Mouse (Mus musculus) cortical plate, adult 2 months (tissue): ENCODE measurements around the gene Lmntd1.

Experiments
- CTCF ChIP-seq: fragments of 200-500 bp; IDR thresholded peaks from 2 replicates; pipeline ENCODE4 v1.5.1; 2011; ENCODE audit warnings: mild to moderate bottlenecking, control low read depth, low read length; ENCODE audit not compliant: insufficient read depth; ENCODE audit errors: extremely low read depth
- POLR2A ChIP-seq: fragments of 200-500 bp; IDR thresholded peaks from 2 replicates; pipeline ENCODE4 v1.6.1; 2011; ENCODE audit warnings: mild to moderate bottlenecking, low read length, control low read depth; ENCODE audit not compliant: insufficient read depth; ENCODE audit errors: extremely low read depth

DNA sequence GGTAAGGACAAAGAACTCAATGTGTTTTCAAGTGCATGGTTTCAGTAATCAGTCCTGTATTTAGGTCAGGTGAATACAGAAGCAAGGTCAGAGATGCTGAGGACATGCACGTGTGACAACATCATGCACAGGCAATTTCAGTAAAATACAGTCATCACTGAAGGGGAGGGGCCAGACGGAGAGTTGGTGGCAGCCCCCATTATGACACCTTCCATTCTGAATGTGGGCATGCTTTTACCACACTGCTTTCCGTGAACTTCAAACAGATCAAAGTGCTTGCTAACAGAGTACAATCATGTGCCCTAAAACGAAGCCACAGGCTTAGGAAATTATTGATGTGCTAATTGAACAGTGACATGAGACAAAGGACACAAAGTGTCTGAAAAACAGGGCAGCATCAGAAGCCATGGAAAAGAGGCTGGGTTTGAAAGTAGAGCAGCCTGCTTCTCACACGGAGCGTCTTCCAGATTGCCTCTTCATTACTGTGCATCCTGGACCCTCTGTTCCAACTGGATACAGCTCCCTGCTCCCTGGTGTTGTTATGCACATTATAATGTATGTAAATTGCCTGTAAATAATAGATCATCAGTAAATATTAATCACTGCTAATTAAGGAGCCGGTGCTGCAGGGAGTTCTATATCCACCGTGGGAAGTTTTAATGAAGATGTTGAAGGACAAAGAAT is 144.7 kb downstream of the Lmntd1 start:
- TF ChIP-seq CTCF, result no peak
- TF ChIP-seq POLR2A, result no peak
